Mouse (Mus musculus) cerebellum, postnatal 10 days (tissue): ENCODE measurements around the gene Pnpla3.
A peak's percentile ranks its signal among the peaks of the same experiment; 100 is the strongest.
"Not testable (repeated sequence)": the region's sequence is repeated elsewhere in the genome, so short reads cannot be mapped to it uniquely, and the experiment has no call there.

Source experiments
- DNase-seq, 2 experiments: peaks; one replicate each; pipeline ENCODE4 v3.0.0; 2021; ENCODE audit warnings: mixed read lengths in 2 of 2

Gene Pnpla3

GRCm38 (mm10) chr15:84167600-84167999 is at the start of gene Pnpla3:
Gene Pnpla3 (plus strand): TSS chr15:84167837.
- DNase-seq: peak; percentile 98 to 99

DNA sequence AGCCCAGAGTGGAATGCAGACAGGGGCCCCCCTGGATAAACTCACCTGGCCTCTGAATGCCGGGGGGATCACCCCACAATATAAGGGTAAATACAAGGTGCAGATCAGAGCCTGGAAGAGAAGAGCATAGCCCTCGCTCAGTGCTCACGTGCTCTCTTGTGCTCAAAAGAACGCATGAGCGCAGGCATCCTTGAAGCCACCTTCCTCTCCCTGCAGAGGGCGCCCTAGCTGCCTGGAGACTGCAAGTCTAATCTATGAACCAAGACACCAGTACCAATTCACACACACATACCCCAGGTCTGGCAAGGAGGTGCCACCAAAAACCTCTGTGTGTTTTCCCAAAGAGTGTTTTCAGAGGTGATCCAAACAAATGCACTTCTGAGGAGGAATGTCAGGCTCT is 47.0 kb upstream of the Pnpla3 start:
- DNase-seq: peak; percentile 66 to 74

DNA sequence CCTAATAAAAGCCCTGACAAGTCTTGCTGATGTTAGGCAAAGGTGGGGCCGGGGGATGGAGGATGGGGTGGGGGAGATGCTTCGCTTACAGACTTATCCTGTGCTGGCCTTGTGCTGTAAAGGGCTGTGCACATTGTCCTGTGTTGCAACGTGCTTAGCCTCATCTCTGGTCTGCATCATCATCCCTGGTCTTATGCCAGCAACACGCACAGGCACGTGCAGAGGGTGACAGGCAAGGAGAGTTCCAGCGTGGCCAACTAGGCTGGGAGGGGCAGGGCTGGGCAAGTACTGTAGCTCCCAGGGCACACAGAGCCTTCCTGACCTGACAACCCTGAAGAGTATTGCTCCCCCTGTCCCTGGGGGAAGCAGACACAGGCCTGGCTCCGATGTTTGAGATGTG is 46.6 kb upstream of the Pnpla3 start:
- DNase-seq: peak in 1 of 2 experiments; percentile 44

DNA sequence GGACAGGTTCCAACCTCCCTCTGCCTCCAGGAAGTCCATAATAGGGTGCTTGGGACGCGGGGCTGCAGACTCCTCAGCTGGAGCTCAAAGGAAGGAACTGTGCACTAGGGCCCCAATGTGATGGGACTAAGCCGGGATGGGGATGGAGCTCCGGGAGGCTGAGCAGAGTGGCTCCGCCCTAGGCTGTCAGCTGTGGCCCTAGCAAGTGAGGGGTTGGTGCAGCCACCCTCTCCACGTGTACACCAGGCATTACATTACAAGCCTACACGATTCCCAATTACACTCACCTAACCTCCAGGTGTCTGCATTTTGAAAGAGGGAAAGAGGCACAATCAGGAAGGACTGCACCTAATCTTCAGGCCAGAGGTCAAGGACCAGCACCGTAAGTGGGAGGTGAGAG is 44.6 kb upstream of the Pnpla3 start, which contains the start of gene Pnpla5:
Pnpla5 (minus strand) TSS at position 101 of the 400 bp plus-strand sequence.
- no peak for DNase-seq

GRCm38 (mm10) chr15:84124086-84124485 is 43.6 kb upstream of the Pnpla3 start:
- DNase-seq: no peak

- no peak for DNase-seq
Measured at GRCm38 (mm10) chr15:84126447-84126846, 41.2 kb upstream of the Pnpla3 start.

- peak in 1 of 2 experiments; percentile 33 for DNase-seq
Measured at GRCm38 (mm10) chr15:84126871-84127270, 40.8 kb upstream of the Pnpla3 start.

DNA sequence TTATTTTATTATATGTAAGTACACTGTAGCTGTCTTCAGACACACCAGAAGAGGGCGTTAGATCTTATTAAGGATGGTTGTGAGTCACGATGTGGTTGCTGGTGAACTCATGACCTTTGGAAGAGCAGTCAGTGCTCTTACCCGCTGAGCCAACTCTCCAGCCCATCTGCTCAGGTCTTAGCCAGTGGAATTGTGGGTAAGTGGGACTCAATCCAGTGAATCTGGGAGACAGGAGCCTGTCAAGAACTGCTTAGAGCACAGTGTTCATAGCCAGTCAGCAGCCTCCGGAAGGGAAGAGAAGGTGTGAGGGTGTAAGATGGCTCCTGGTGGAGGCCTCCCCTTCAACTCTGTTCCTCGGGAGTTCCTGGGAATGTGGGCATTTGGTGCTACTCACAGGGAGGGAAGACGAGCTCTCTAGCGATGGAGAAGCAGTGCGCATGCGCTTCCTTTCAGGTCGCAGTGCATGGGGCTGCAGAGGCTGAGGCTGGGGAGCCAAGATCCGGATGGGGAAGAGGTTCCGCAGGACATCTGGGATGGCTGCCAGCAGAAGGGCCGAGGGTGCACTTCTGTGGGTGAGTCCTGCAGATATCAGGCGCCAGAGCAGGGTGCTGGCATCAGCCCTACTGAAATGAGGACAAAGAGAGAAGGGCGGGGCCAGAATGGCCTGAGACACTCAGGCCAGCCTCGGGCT is 36.4 kb upstream of the Pnpla3 start:
- peak; percentile 80 to 84 for DNase-seq

DNA sequence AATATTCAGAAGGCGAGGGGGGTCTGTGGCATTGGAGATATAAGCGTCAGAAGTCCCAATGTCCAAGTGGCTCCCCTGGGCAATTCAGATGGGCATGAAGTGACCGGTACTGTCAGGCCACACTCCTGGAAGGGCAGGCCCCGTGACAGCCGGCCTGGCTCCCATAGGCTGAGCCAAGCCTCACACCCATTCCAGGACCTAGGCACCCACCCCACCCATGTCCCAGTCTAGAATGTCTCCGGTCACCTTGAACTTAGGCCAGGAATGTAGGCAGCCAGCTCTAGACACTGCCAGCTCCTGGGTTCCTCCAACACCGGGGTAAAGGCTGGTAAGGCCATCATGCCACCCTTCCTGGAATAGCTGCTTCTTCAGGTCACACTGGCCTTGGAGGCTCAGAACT is 35.7 kb upstream of the Pnpla3 start:
- peak; percentile 52 to 55 for DNase-seq

DNA sequence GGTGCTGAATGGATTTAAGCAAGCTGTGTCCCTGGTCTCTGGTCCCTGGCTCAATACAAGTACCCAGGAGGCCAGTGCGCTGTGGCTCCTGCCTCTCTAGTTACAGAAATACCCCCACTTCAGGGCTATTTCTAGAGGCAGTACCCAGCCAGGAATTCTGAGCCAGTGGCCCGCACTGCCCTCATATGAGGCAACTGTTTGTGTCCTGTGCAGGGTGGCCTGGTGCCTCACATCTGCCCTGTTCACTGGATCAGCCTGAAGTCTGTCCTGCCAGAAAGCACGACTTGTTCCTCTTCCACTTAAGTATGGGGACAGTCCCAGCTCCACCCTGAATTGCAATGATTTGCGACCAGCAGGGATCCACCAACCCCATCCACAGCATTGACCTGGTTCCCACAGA is 34.2 kb upstream of the Pnpla3 start:
- no peak for DNase-seq

DNA sequence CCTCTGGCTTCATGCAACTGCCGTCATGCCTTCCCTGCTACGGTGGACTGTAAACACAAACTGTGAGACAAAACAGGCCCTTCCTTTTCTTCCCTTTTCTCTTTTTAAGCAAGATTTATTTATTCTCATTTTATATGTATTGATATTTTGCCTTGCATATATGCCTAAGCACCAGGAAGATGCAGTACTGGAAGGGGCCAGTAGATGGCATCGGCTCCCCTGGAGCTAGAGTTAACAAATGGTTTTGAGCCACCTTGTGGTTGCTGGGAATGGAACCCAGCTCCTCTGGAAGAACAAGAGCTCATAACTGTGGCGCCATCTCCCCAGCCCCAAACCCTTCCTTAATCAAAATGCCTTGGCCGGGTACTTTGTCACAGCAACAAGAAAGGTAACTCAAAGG is 32.2 kb upstream of the Pnpla3 start:
- peak; percentile 45 to 65 for DNase-seq

GRCm38 (mm10) chr15:84136473-84137415 is 30.9 kb upstream of the Pnpla3 start:
- DNase-seq: no peak

DNA sequence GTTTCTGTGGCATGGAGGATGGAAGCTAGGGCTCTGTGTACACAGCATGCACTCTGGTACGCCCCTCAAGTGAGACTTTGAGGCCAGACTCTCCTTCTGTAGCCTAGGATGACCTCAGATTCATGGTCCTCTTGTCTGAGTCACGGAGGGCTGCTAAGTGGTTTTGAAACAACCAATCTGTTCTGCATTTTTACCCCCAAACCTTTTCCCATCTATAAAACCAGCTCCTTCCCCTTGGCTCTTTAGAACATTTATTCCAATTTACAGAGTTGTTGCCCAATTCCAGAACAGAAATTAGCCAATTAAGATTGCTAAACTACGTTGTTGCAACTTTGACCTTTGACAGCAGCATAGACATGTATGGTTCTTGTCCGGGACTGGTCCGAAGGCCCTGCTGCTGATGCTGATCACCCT is 28.0 kb upstream of the Pnpla3 start:
- DNase-seq: no peak

- DNase-seq: no peak
Measured at GRCm38 (mm10) chr15:84140109-84140508, 27.5 kb upstream of the Pnpla3 start.

- peak in 1 of 2 experiments; percentile 27 for DNase-seq
Measured at GRCm38 (mm10) chr15:84140929-84141328, 26.7 kb upstream of the Pnpla3 start.

GRCm38 (mm10) chr15:84156158-84156557 is 11.5 kb upstream of the Pnpla3 start:
- no peak for DNase-seq

- DNase-seq: not testable (repeated sequence)
Measured at GRCm38 (mm10) chr15:84157530-84157929, 10.1 kb upstream of the Pnpla3 start.

DNA sequence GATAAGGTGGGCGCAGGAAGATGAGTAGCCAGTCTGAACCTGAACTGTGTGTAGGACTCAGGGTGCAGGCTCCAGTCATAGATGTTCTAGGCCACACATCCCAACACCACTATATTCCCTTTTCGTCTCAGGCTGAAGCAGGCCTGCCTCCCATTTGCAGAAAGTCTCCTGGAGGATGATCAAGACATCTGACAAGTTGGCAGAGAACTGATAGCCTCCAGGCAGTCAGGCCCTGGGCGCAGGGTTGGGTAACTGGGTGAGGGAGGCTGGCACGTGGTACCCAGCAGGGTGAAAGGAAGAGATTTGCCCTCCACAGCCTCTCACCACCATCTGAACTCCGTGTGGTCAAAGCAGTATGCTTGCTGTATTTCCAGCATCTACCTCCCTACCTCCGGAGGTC is 5.8 kb upstream of the Pnpla3 start:
- DNase-seq: peak in 1 of 2 experiments; percentile 44

GRCm38 (mm10) chr15:84166818-84167217 is 819 bp upstream of the Pnpla3 start:
- DNase-seq: no peak

DNA sequence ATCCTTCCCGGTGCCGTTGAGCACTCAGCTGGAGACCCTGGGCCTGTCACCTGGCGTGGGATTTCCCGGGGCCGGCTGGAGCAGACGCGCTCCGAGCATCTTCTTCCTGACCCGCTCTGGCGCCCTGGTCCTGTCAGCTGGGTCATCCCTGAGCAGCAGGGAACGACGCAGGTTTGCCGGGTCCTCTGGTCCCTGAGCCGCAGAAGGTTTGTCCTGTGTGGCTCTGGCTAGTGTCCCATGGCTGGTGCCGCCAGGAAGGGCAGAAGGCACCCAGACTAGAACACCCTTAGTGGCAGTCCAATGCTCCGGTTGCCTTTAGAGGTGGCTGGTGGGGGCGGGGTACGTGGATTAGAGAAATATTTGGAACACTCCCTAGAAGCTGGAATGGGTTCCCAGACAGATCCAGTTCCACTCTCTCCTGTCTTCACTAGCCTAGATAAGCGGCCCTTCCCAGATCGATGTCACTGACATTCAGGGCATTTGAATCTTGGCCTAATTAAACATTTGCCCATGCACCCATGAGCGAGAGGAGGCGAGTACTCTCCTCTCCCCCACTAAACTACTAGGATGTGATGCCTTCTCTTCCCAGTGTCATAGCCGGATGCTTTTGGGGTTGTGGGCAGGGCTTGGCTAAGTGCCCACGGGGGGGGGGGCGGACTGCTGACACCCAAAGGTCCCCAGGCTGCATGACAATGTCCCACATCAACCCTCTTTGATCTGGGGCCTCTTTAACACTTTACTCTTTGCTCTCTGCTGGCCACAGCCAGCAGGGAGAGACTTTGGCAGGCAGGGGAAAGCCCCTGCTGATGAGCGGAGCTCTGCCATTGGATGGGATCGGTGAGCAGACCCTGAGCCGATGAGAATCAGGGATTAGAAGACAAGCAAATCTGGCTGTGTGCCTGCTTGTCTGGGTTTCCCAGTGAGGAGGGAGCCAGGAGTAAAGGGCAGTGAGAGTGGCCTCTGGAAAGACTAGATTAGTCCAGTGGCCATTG is 829 bp downstream of the Pnpla3 start:
- DNase-seq: peak; percentile 96 to 97

DNA sequence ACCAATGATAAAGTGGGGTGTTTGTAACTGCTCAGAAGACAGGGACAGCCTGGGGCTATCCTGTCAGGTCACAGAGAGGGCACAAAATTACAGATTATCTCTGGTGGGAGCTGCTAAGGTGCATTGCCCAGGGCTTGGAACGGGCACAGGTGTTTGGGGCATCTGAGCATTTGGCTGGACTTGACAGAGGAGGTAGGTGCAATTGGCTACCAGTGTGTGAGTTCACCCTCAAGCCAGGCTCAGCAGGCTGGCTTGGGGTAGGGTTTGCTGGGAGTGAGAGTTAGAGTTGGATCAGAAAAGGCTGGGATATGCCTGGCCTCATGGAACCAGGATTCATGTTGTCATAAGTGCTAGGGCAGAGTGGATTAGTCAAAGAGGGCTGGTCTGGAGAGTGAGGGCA is 1.9 kb downstream of the Pnpla3 start:
- DNase-seq: peak; percentile 35 to 55

GRCm38 (mm10) chr15:84171166-84171565 is 3.5 kb downstream of the Pnpla3 start:
- no peak for DNase-seq
